Mouse (Mus musculus) large intestine, adult 2 months (tissue): Measurements from ENCODE around the gene Tmem14a. TPM values are rescaled to one million over a fixed set of nuclear protein-coding genes. Genes with fewer than 3 reads are reported as not detected.
A peak's percentile ranks its signal among the peaks of the same experiment; 100 is the strongest.
"Not testable (repeated sequence)": the region's sequence is repeated elsewhere in the genome, so short reads cannot be mapped to it uniquely, and the experiment has no call there.

Source experiments
- DNase-seq: peaks from one replicate; pipeline ENCODE4 v3.0.0-alpha.2; 2012; ENCODE audit warnings: low read depth, low spot score
- WGBS: fragments of 180-500 bp; shearing (Covaris S2); methylation state at CpG from one replicate; pipeline ENCODE4 v1.1.7; 2018; 5-methylcytosine and 5-hydroxymethylcytosine counted together
- polyA plus RNA-seq: library from polyadenylated mRNA; depleted of rRNA; stranded (reverse); fragments of >200 nt; gene quantifications from 2 replicates; pipeline ENCODE4 v1.2.3, GENCODE M21; 2012

The Tmem14a gene
- polyA plus RNA-seq, 1 experiment = 3.6 TPM

- WGBS = 74% methylated on average over 6 of the region's 6 CpGs
- DNase-seq = no peak
Measured at GRCm38 (mm10) chr1:21251661-21252060, 33.3 kb downstream of the Tmem14a start.

- no peak for DNase-seq
- 87% methylated on average over 10 of the region's 10 CpGs for WGBS
Measured at GRCm38 (mm10) chr1:21252566-21253302, 34.4 kb downstream of the Tmem14a start.

- 93% methylated on average over 1 of the region's 1 CpGs for WGBS
- DNase-seq = no peak
Measured at GRCm38 (mm10) chr1:21253303-21253650, 34.9 kb downstream of the Tmem14a start.

- WGBS = 86% methylated on average over 4 of the region's 4 CpGs
- no peak for DNase-seq
Measured at GRCm38 (mm10) chr1:21253856-21254255, 35.5 kb downstream of the Tmem14a start.

GRCm38 (mm10) chr1:21255625-21256345 lies 37.4 kb downstream of the Tmem14a start:
- no peak for DNase-seq

GRCm38 (mm10) chr1:21256391-21256790 lies 38.0 kb downstream of the Tmem14a start:
- DNase-seq = no peak
- 52% methylated on average over 3 of the region's 3 CpGs for WGBS

More at GRCm38 (mm10) chr1:21255625-21256345, 37.4 kb downstream of the Tmem14a start:
- 92% methylated on average over 7 of the region's 7 CpGs for WGBS

- DNase-seq = no peak
- 74% methylated on average over 5 of the region's 5 CpGs for WGBS
Measured at GRCm38 (mm10) chr1:21256871-21257270, 38.5 kb downstream of the Tmem14a start.

GRCm38 (mm10) chr1:21259981-21260380 lies 41.6 kb downstream of the Tmem14a start:
- WGBS = 82% methylated on average over 8 of the region's 8 CpGs
- DNase-seq = not testable (repeated sequence)

GRCm38 (mm10) chr1:21262401-21262800 lies 44.0 kb downstream of the Tmem14a start:
- WGBS = 94% methylated on average over 5 of the region's 5 CpGs
- no peak for DNase-seq

GRCm38 (mm10) chr1:21263986-21264385 lies 45.6 kb downstream of the Tmem14a start:
- WGBS = 84% methylated on average over 4 of the region's 4 CpGs
- DNase-seq = no peak

GRCm38 (mm10) chr1:21264747-21265146 lies 46.4 kb downstream of the Tmem14a start:
- 88% methylated on average over 8 of the region's 8 CpGs for WGBS
- no peak for DNase-seq

GRCm38 (mm10) chr1:21266766-21267165 lies 48.4 kb downstream of the Tmem14a start:
- 78% methylated on average over 1 of the region's 1 CpGs for WGBS
- no peak for DNase-seq

GRCm38 (mm10) chr1:21267466-21267865 lies 49.1 kb downstream of the Tmem14a start:
- not testable (repeated sequence) for DNase-seq
- 80% methylated on average over 7 of the region's 7 CpGs for WGBS

GRCm38 (mm10) chr1:21271343-21272055 lies 53.1 kb downstream of the Tmem14a start:
- DNase-seq = peak; percentile 38
- WGBS = 22% methylated on average over 18 of the region's 18 CpGs

- 32% methylated on average over 14 of the region's 14 CpGs for WGBS
- no peak for DNase-seq
Measured at GRCm38 (mm10) chr1:21272056-21272431, 53.7 kb downstream of the Tmem14a start.

- WGBS = 84% methylated on average over 6 of the region's 6 CpGs
- no peak for DNase-seq
Measured at GRCm38 (mm10) chr1:21273091-21273490, 54.7 kb downstream of the Tmem14a start.

- WGBS = 78% methylated on average over 2 of the region's 2 CpGs
- no peak for DNase-seq
Measured at GRCm38 (mm10) chr1:21274437-21275040, 56.2 kb downstream of the Tmem14a start.

- not testable (repeated sequence) for DNase-seq
- 87% methylated on average over 5 of the region's 5 CpGs for WGBS
Measured at GRCm38 (mm10) chr1:21275366-21275765, 57.0 kb downstream of the Tmem14a start.

- WGBS = 17% methylated on average over 2 of the region's 2 CpGs
- DNase-seq = not testable (repeated sequence)
Measured at GRCm38 (mm10) chr1:21276158-21276557, 57.8 kb downstream of the Tmem14a start.
